Mouse (Mus musculus): ENCODE results near the gene Hmga1b. TPM values are rescaled to one million over a fixed set of nuclear protein-coding genes. Genes with fewer than 3 reads are reported as not detected.

Hmga1b gene
- polyA plus RNA-seq, 1 experiment from 2014 or later: 9.3 TPM

Other genes starting within 250 kb of the Hmga1b start
- gene Gcgr, start 232.1 kb upstream of the Hmga1b start, polyA plus RNA-seq (2015; fragmentation: Nextera tagmentation; extraction: Ambion mirVana): 1.7 and 2.4 TPM in 2 replicates
- gene Mcrip1, start 213.1 kb upstream of the Hmga1b start, polyA plus RNA-seq (2015; fragmentation: Nextera tagmentation; extraction: Ambion mirVana): 167 TPM in 2 replicates
- 0.59 TPM in 1 of 2 replicates, not detected in the other for gene Ppp1r27, start 211.7 kb upstream of the Hmga1b start, polyA plus RNA-seq (2015; fragmentation: Nextera tagmentation; extraction: Ambion mirVana)
- 954 and 1,026 TPM in 2 replicates for gene P4hb, start 189.5 kb upstream of the Hmga1b start, polyA plus RNA-seq (2015; fragmentation: Nextera tagmentation; extraction: Ambion mirVana)
- gene Arhgdia, start 181.2 kb upstream of the Hmga1b start, polyA plus RNA-seq (2015; fragmentation: Nextera tagmentation; extraction: Ambion mirVana): 537 and 556 TPM in 2 replicates
- 420 and 451 TPM in 2 replicates for gene Alyref, start 164.4 kb upstream of the Hmga1b start, polyA plus RNA-seq (2015; fragmentation: Nextera tagmentation; extraction: Ambion mirVana)
- 196 and 200 TPM in 2 replicates for gene Anapc11, start 164.4 kb upstream of the Hmga1b start, polyA plus RNA-seq (2015; fragmentation: Nextera tagmentation; extraction: Ambion mirVana)
- 9.8 and 12.1 TPM in 2 replicates for gene Npb, start 154.3 kb upstream of the Hmga1b start, polyA plus RNA-seq (2015; fragmentation: Nextera tagmentation; extraction: Ambion mirVana)
- gene Pcyt2, start 144.9 kb upstream of the Hmga1b start, polyA plus RNA-seq (2015; fragmentation: Nextera tagmentation; extraction: Ambion mirVana): 183 and 188 TPM in 2 replicates
- gene Sirt7, start 137.6 kb upstream of the Hmga1b start, polyA plus RNA-seq (2015; fragmentation: Nextera tagmentation; extraction: Ambion mirVana): 38.1 and 39.0 TPM in 2 replicates
- gene Mafg, start 129.2 kb upstream of the Hmga1b start, polyA plus RNA-seq (2015; fragmentation: Nextera tagmentation; extraction: Ambion mirVana): 29.3 and 31.9 TPM in 2 replicates
- gene Pycr1, start 119.0 kb upstream of the Hmga1b start, polyA plus RNA-seq (2015; fragmentation: Nextera tagmentation; extraction: Ambion mirVana): 32.5 and 32.7 TPM in 2 replicates
- 0.28 and 0.44 TPM in 2 replicates for gene Myadml2, start 114.6 kb upstream of the Hmga1b start, polyA plus RNA-seq (2015; fragmentation: Nextera tagmentation; extraction: Ambion mirVana)
- 3.9 and 4.9 TPM in 2 replicates for gene Notum, start 101.6 kb upstream of the Hmga1b start, polyA plus RNA-seq (2015; fragmentation: Nextera tagmentation; extraction: Ambion mirVana)
- 105 and 113 TPM in 2 replicates for gene Aspscr1, start 89.8 kb upstream of the Hmga1b start, polyA plus RNA-seq (2015; fragmentation: Nextera tagmentation; extraction: Ambion mirVana)
- gene Cenpx, start 49.1 kb upstream of the Hmga1b start, polyA plus RNA-seq (2015; fragmentation: Nextera tagmentation; extraction: Ambion mirVana): 155 and 158 TPM in 2 replicates
- 55.7 and 57.3 TPM in 2 replicates for gene Lrrc45, start 48.9 kb upstream of the Hmga1b start, polyA plus RNA-seq (2015; fragmentation: Nextera tagmentation; extraction: Ambion mirVana)
- 36.4 and 39.4 TPM in 2 replicates for gene Rac3, start 41.3 kb upstream of the Hmga1b start, polyA plus RNA-seq (2015; fragmentation: Nextera tagmentation; extraction: Ambion mirVana)
- 31.6 and 33.5 TPM in 2 replicates for gene Dcxr, start 35.5 kb upstream of the Hmga1b start, polyA plus RNA-seq (2015; fragmentation: Nextera tagmentation; extraction: Ambion mirVana)
- gene Cbr2, start 30.7 kb upstream of the Hmga1b start, polyA plus RNA-seq (2015; fragmentation: Nextera tagmentation; extraction: Ambion mirVana): 54.5 and 82.4 TPM in 2 replicates
- 35.8 and 40.9 TPM in 2 replicates for gene Rfng, start 21.4 kb downstream of the Hmga1b start, polyA plus RNA-seq (2015; fragmentation: Nextera tagmentation; extraction: Ambion mirVana)
- gene Gps1, start 21.5 kb downstream of the Hmga1b start, polyA plus RNA-seq (2015; fragmentation: Nextera tagmentation; extraction: Ambion mirVana): 157 and 172 TPM in 2 replicates
- gene Dus1l, start 33.6 kb downstream of the Hmga1b start, polyA plus RNA-seq (2015; fragmentation: Nextera tagmentation; extraction: Ambion mirVana): 69.2 and 79.0 TPM in 2 replicates
- gene Fasn, start 61.8 kb downstream of the Hmga1b start, polyA plus RNA-seq (2015; fragmentation: Nextera tagmentation; extraction: Ambion mirVana): 45.9 and 46.3 TPM in 2 replicates
- gene Ccdc57, start 170.1 kb downstream of the Hmga1b start, polyA plus RNA-seq (2015; fragmentation: Nextera tagmentation; extraction: Ambion mirVana): 4.5 and 5.6 TPM in 2 replicates
- gene Slc16a3, start 185.7 kb downstream of the Hmga1b start, polyA plus RNA-seq (2015; fragmentation: Nextera tagmentation; extraction: Ambion mirVana): 57.7 and 60.4 TPM in 2 replicates
- 110 and 119 TPM in 2 replicates for gene Csnk1d, start 228.5 kb downstream of the Hmga1b start, polyA plus RNA-seq (2015; fragmentation: Nextera tagmentation; extraction: Ambion mirVana)